Mouse (Mus musculus) adipose tissue, adult 10 weeks (tissue): ENCODE measurements around the gene Eri2. TPM values are rescaled to one million over a fixed set of nuclear protein-coding genes. Genes with fewer than 3 reads are reported as not detected.

ENCODE experiments used
- polyA plus RNA-seq: library from polyadenylated mRNA; stranded (reverse); fragments of 350-450 nt; fragmentation: Illumina TruSeq; extraction: RNeasy Lipid Tissue Mini Kit (QIAGEN cat#74804); gene quantifications from one replicate; pipeline ENCODE4 v1.2.3, GENCODE M21; 2014; ENCODE audit warnings: low read depth, low replicate concordance

The Eri2 gene
- polyA plus RNA-seq: 7.3 TPM

DNA sequence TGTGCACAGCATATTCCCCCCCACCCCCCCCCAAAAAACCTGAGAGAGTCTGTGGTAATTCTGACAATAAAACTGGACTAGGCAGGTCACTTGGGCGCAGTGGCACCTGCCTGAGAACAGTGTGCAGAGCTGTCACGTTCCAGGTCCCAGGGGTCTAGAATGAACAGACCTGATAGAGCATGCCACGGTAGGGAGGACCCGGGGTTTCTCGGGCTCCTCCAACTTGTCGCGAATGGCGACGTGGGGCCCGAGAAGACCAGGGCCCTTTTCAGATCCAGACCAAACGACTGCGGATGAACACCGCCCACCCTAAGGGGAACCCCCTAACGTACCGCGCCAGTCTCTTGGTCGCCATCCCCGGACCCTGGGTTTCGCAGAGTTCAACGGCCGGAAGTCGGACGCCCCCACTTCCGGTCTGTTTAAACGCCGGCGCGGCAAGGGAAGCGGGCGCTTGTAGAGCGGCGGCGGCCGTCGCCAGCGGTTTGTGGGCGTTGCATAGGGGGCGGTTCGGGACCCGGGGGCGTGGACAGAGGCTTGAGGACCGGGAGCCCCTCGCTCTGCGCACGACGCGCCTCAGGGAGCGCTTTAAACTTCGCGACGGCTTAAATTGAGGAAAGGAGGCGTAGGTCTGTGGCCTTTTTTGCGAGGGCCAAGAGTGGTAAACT, at the start of gene Eri2, which contains the start of gene Rexo5:
TSS of gene Eri2 (minus strand) at position 473 of the 665 bp plus-strand sequence.
TSS of gene Rexo5 (plus strand) at position 421 of the 665 bp plus-strand sequence.

GRCm38 (mm10) chr7:119760527-119760951, 33.3 kb downstream of the Eri2 start, which contains the start of gene Acsm3:
TSS of gene Acsm3 (plus strand) at chr7:119760923.

DNA sequence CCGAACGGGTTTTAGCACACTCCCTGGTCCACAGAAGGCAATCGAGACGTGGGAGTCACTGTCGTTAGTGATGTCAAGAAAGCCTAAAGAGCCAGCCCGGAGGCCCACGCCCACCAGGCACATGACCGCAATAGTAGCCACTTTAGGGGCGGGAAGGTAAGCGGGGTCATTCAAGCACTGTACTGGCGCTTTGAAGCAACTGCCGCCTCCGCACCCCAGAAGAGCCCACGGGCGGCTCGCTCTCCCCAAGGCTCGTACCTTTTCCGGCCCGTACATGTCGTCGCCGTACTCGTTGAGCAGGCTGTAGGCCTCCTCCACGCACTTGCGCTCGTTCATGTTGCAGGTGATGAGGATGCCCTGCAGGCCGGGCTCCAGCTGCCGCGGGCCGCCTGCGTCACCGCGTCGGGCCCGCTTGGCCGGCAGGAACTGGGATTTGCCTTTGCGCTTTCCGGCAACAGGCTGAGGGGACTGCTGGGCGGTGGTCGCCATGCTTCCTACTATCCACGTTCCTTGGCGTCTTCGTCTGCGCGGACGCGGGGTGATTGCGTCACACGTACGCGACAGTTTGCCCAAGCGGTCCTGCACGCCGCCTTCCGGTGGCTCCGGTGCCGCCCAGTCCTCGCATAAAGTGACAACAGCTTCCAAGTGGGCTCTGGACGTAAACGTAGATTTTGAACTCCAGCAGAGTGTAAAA, 73.5 kb downstream of the Eri2 start, which contains the start of gene Thumpd1:
TSS of gene Thumpd1 (minus strand) at position 546 of the 694 bp plus-strand sequence.

Other genes with a start within 250 kb of the Eri2 start
- gene Acsm2, start 239.7 kb downstream of the Eri2 start, polyA plus RNA-seq: not detected
- not detected for gene Acsm1, start 187.0 kb downstream of the Eri2 start, polyA plus RNA-seq
- not detected for gene Acsm4, start 104.0 kb downstream of the Eri2 start, polyA plus RNA-seq
- gene Thumpd1, start 73.3 kb downstream of the Eri2 start, polyA plus RNA-seq: 37.5 TPM
- gene Acsm3, start 33.1 kb downstream of the Eri2 start, polyA plus RNA-seq: 15.0 TPM
- 18.6 TPM for gene Rexo5, start 52 bp downstream of the Eri2 start, polyA plus RNA-seq
- 9.0 TPM for gene Lyrm1, start 101.8 kb upstream of the Eri2 start, polyA plus RNA-seq
- 19.7 TPM for gene Dcun1d3, start 102.2 kb upstream of the Eri2 start, polyA plus RNA-seq